Mouse (Mus musculus) olfactory bulb, adult 2 months (tissue): ENCODE measurements around the gene Gm10912.

ENCODE experiments used
- CTCF ChIP-seq: fragments of 200-500 bp; IDR thresholded peaks from 2 replicates; pipeline ENCODE4 v1.5.1; 2012; ENCODE audit warnings: low read depth, mild to moderate bottlenecking, low read length, moderate library complexity; ENCODE audit not compliant: insufficient read depth
- POLR2A ChIP-seq: fragments of 200-500 bp; IDR thresholded peaks from 2 replicates; pipeline ENCODE4 v1.6.1; 2012; ENCODE audit warnings: mild to moderate bottlenecking, low read depth, low read length, moderate library complexity; ENCODE audit not compliant: insufficient read depth

DNA sequence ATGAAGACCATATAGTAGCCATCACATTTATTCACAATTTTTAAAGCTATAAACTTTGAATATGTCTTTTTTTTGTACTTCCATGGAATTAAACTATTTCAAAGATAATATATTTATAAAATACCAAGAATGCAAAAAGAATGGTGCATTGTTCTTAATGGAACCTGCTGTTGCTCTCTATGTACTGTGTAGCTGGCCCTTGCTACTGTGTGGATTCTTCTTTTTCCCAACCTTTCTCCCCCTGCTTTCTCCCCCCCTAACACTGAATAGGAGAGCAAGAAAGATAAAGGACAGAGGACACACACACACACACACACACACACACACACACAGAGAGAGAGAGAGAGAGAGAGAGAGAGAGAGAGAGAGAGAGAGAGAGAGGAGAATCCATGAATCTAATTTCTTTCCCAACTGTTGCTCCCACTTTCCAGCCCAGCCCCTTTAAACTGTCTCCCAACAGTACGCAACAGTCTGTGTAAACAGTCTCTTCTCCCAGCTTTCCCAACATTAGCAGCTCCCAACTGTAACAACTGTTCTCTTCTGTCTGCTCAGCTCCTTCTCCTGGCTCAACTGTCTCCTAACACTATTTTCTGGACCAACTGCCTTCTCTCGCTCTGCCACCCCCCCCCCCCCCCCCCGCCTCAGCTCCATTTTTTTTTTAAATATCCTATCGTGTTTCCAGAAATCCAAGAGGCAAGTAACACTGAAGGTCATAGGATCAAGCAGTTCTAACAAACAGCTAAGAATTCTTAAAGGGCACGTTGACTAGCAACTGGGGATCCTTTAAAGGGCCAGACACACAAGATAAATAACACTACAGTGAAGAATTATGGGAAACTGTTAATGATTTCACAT, 21.8 kb upstream of the Gm10912 start:
- TF ChIP-seq CTCF (no peak), POLR2A (no peak)
